Mouse (Mus musculus) G1E-ER4 (cell line): ENCODE results near the gene Etv6. TPM values are rescaled to one million over a fixed set of nuclear protein-coding genes. Genes with fewer than 3 reads are reported as not detected.

Experiments used
- GATA1 ChIP-seq: IDR thresholded peaks from one replicate; pipeline ENCODE4 v1.8.0; 2012; ENCODE audit warnings: low read length, inconsistent platforms
- polyA plus RNA-seq: library from polyadenylated mRNA; stranded (reverse); fragments of >175 nt; gene quantifications from 2 replicates; pipeline ENCODE4 v1.2.3, GENCODE M21; 2012

Gene Etv6
- polyA plus RNA-seq, 1 experiment = 103 TPM

- TF ChIP-seq GATA1 = no peak
Measured at GRCm38 (mm10) chr6:134087709-134088108, 52.2 kb downstream of the Etv6 start.

GRCm38 (mm10) chr6:134089671-134090377, 54.3 kb downstream of the Etv6 start:
- no peak for TF ChIP-seq GATA1

GRCm38 (mm10) chr6:134090378-134090692, 54.8 kb downstream of the Etv6 start:
- TF ChIP-seq GATA1 = no peak

GRCm38 (mm10) chr6:134090875-134091274, 55.4 kb downstream of the Etv6 start:
- TF ChIP-seq GATA1 = no peak

GRCm38 (mm10) chr6:134091398-134091801, 55.9 kb downstream of the Etv6 start:
- TF ChIP-seq GATA1 = no peak

- no peak for TF ChIP-seq GATA1
Measured at GRCm38 (mm10) chr6:134094066-134094465, 58.6 kb downstream of the Etv6 start.

- no peak for TF ChIP-seq GATA1
Measured at GRCm38 (mm10) chr6:134094620-134095019, 59.1 kb downstream of the Etv6 start.

GRCm38 (mm10) chr6:134095582-134095981, 60.1 kb downstream of the Etv6 start:
- no peak for TF ChIP-seq GATA1

GRCm38 (mm10) chr6:134099976-134100743, 64.7 kb downstream of the Etv6 start:
- TF ChIP-seq GATA1 = no peak

- no peak for TF ChIP-seq GATA1
Measured at GRCm38 (mm10) chr6:134102396-134102795, 66.9 kb downstream of the Etv6 start.

- no peak for TF ChIP-seq GATA1
Measured at GRCm38 (mm10) chr6:134103519-134103918, 68.0 kb downstream of the Etv6 start.

- no peak for TF ChIP-seq GATA1
Measured at GRCm38 (mm10) chr6:134105514-134106201, 70.2 kb downstream of the Etv6 start.

- TF ChIP-seq GATA1 = no peak
Measured at GRCm38 (mm10) chr6:134107696-134108095, 72.2 kb downstream of the Etv6 start.

- no peak for TF ChIP-seq GATA1
Measured at GRCm38 (mm10) chr6:134109675-134110074, 74.2 kb downstream of the Etv6 start.

- TF ChIP-seq GATA1 = no peak
Measured at GRCm38 (mm10) chr6:134110206-134110605, 74.7 kb downstream of the Etv6 start.

- TF ChIP-seq GATA1 = no peak
Measured at GRCm38 (mm10) chr6:134111599-134111998, 76.1 kb downstream of the Etv6 start.
